Mouse (Mus musculus) kidney, adult 2 months (tissue): ENCODE results near the gene Gm3646.

Source experiments
- CTCF ChIP-seq: fragments of 200-500 bp; conservative IDR thresholded peaks from 2 replicates; pipeline ENCODE4 v1.5.1; 2011; ENCODE audit warnings: low read depth, mild to moderate bottlenecking, control low read depth, low read length, moderate library complexity, mixed read lengths; ENCODE audit not compliant: insufficient read depth, insufficient read length
- POLR2A ChIP-seq: fragments of 200-500 bp; IDR thresholded peaks from one replicate; pipeline ENCODE4 v1.6.1; 2011; ENCODE audit warnings: low read depth, low read length, control low read depth

DNA sequence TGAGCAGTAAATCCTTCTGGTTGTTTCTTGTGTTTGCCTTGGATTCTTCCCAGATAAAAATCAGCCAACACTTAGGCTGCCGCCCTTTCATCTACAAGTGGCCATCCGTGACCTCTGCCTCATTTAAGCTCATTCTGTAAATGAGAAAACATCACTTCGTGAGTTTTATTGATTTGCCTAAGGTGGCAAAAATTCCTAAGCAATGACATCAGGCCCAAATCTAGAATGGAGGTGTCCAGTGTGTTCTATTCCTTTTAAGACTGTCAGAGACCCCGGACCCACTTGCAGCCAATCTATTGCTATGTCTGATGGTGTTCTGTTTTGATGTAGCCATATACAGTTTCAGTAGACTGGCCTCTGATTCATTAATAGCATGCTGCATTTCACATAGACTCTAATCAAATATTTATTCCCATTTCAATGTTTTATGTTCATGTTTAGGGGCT, 26.5 kb upstream of the Gm3646 start:
- TF ChIP-seq CTCF (no peak), POLR2A (no peak)
